Mouse (Mus musculus): ENCODE measurements around the gene Lcmt1. TPM values are rescaled to one million over a fixed set of nuclear protein-coding genes. Genes with fewer than 3 reads are reported as not detected.
A peak's percentile ranks its signal among the peaks of the same experiment; 100 is the strongest.

The Lcmt1 gene
- polyA plus RNA-seq, 1 experiment = 23.0 TPM

DNA sequence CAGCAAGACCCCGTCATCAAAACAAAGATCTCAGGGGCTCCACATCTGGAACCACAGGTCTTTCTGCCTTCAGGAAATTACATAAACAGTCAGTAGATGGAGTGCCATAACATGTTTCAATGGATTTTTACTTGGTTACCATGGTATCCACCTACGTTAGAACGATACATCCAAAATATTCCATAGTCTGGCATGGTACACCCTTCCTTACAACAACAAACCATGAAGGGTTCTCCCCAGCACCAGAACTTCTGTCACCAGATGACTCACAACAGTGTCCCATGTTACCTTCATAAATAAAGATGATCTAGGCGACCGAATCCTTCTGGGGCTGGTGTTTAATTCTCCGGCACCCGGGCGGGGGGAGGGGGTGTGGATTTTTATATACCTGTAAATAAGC lies 5.6 kb upstream of the Lcmt1 start:
- Histone ChIP-seq H3K4me3 (replicated peaks; ENCODE audit: control insufficient read depth, low read depth, low read length) (no peak overlapping the region), H3K27ac (ENCODE audit: control insufficient read depth, insufficient read depth, low read depth, low read length, poor library complexity) (no peak overlapping the region), H3K4me1 (ENCODE audit: control insufficient read depth, insufficient read depth, low read length) (peaks cover 14% of the 10 kb centered on the region)
- WGBS = 88% methylated on average over 8 of the region's 8 CpGs
- TF ChIP-seq POLR2A (IDR thresholded peaks at IDR 0.05; ENCODE audit: borderline replicate concordance, control insufficient read depth, low read depth, low read length) (no peak), CTCF (IDR thresholded peaks at IDR 0.05; ENCODE audit: control insufficient read depth, insufficient read depth, low read length) (no peak)

DNA sequence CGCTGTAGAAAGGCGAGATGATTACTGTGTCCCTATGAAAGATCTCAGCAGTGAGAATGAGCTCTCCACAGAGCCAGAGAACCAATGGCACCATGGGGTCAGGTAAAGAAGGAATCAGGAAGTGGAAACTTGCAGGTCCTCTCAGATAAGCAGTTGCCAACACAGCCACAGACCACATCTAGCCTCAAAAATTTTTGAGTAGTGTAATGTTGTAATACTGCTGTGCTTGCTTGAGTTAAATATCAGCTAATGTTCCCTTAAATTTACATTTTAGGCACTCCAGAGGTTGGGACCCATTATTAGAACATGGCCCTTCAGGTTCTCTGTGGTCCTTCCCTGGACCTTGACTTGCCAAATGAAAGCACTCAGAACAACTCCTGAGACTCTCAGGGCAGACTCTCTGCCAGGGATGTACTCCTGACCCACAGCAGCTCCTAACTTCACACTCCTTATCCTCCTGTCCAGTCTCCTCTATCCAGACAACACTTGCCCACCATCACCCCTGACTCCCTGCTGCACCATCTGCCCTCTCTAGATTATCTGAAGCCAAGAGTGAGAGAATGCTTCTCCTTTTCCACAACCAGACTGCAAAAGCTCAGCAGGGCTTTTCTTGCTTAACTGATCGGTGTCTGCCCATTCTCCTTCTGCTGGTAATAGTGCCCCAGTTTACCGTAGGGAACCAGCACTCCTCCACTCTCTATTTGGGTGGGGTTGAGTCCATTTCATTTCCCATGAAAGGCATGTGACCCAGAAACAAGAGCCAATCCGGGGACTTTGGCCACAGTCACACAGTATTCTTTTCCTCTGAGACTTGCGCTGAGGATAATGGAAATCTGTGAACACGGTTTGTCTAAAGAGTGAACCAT lies 3.5 kb upstream of the Lcmt1 start:
- Histone ChIP-seq H3K27ac (ENCODE audit: control insufficient read depth, insufficient read depth, low read depth, low read length, poor library complexity) (peak overlapping the region; percentile 18; the same call in 1 of the 2 replicates), H3K4me3 (replicated peaks; ENCODE audit: control insufficient read depth, low read depth, low read length) (no peak overlapping the region), H3K4me1 (ENCODE audit: control insufficient read depth, insufficient read depth, low read length) (peaks cover 14% of the 10 kb centered on the region)
- WGBS = 25% methylated on average over 7 of the region's 7 CpGs
- TF ChIP-seq CTCF (IDR thresholded peaks at IDR 0.05; ENCODE audit: control insufficient read depth, insufficient read depth, low read length) (no peak), POLR2A (IDR thresholded peaks at IDR 0.05; ENCODE audit: borderline replicate concordance, control insufficient read depth, low read depth, low read length) (no peak)

DNA sequence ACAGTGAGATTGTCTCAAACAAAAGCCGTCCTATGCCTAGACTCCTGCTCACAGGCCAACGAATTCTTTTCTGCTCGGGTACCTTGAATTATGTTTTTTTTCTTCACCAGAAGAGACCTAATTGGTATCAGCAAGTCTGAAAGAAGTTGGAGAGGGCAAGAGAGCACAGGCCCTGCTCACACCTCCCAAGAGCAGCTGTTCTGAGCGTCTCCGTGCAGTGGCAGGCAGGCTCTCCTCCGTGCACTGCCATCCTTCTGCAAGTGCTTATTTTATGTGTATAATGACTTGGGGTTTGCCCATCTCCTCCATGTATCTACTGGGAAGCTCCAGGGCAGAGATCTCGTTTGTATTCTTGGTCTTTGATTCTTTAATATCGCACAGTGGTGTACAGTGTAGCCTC lies 2.8 kb upstream of the Lcmt1 start:
- WGBS = 60% methylated on average over 8 of the region's 8 CpGs
- no peak overlapping the region for H3K27ac ChIP-seq (ENCODE audit: control insufficient read depth, insufficient read depth, low read depth, low read length, poor library complexity)
- no peak overlapping the region for H3K4me3 ChIP-seq (replicated peaks; ENCODE audit: control insufficient read depth, low read depth, low read length)
- peaks cover 14% of the 10 kb centered on the region for H3K4me1 ChIP-seq (ENCODE audit: control insufficient read depth, insufficient read depth, low read length)
- TF ChIP-seq CTCF (IDR thresholded peaks at IDR 0.05; ENCODE audit: control insufficient read depth, insufficient read depth, low read length) (no peak), POLR2A (IDR thresholded peaks at IDR 0.05; ENCODE audit: borderline replicate concordance, control insufficient read depth, low read depth, low read length) (no peak)

DNA sequence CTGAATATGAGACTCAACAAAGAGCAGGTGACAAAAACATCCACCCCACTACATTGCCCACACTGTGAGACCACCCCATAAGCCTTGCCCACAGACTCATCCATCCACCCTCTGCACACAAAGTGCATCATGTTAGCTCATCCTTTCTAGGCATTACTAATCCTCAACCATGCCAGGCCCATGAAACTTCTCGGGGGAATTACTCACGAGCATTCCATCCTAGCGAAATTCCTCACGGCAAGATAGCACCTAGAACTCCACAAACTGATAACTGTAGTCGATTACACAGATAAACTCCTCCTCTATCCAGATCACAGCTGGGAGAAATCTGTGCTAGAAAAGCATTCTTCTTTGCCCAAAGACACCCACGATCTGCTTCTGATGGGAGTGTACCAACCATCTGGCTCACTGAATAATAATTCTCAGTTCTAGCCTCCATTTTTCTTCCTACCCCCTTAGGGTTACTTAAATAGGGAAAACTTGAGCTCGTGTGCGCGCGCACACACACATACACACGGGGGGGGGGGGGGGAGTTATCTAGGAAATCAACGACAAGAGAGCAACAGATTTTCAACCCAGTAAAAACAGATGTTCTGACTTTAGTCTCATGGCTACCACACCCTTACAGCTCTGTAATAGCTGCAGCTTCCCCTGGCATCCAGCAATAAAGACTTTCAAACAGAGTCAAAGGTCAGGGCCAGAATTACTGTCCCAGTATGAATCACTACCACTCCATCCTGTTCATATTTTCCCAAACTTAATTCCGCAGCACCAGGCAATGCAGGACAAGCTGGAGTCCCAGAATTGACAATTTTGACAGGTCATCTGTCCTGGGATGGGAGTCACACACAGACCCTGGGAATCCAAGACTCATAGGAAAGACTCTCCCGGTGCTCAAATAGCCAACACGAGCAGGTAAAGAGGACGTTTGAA lies 2.1 kb upstream of the Lcmt1 start:
- WGBS = 63% methylated on average over 16 of the region's 16 CpGs
- no peak for TF ChIP-seq POLR2A (IDR thresholded peaks at IDR 0.05; ENCODE audit: borderline replicate concordance, control insufficient read depth, low read depth, low read length)
- Histone ChIP-seq H3K4me1 (ENCODE audit: control insufficient read depth, insufficient read depth, low read length) (peaks cover 14% of the 10 kb centered on the region), H3K27ac (ENCODE audit: control insufficient read depth, insufficient read depth, low read depth, low read length, poor library complexity) (peak overlapping the region; percentile 43; the same call in 1 of the 2 replicates), H3K4me3 (replicated peaks; ENCODE audit: control insufficient read depth, low read depth, low read length) (peak overlapping the region; percentile 58)

DNA sequence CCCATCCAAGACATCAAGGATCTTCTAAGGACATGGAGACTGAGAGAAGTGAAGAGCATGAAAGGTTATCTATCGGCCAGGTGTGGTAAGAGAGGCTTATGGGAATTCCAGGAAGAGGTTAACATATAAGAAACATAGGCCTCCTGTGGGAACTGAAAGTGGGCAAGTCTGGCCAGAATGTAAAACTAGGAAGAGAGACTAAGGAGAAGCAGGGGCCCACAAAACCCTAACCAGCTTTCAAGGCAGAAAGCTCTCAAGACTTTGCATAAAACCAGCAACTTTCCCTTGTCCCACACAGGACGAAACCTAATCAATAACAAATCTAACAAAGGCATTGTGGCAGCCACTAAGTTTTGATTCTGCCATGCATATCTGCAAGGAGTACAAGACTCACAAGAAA lies 1.4 kb upstream of the Lcmt1 start:
- Histone ChIP-seq H3K4me1 (ENCODE audit: control insufficient read depth, insufficient read depth, low read length) (peaks cover 13% of the 10 kb centered on the region; the same call in 1 of the 2 replicates), H3K4me3 (replicated peaks; ENCODE audit: control insufficient read depth, low read depth, low read length) (peak overlapping the region; percentile 58)
- TF ChIP-seq POLR2A (IDR thresholded peaks at IDR 0.05; ENCODE audit: borderline replicate concordance, control insufficient read depth, low read depth, low read length) = no peak
- no peak for TF ChIP-seq CTCF (IDR thresholded peaks at IDR 0.05; ENCODE audit: control insufficient read depth, insufficient read depth, low read length)

DNA sequence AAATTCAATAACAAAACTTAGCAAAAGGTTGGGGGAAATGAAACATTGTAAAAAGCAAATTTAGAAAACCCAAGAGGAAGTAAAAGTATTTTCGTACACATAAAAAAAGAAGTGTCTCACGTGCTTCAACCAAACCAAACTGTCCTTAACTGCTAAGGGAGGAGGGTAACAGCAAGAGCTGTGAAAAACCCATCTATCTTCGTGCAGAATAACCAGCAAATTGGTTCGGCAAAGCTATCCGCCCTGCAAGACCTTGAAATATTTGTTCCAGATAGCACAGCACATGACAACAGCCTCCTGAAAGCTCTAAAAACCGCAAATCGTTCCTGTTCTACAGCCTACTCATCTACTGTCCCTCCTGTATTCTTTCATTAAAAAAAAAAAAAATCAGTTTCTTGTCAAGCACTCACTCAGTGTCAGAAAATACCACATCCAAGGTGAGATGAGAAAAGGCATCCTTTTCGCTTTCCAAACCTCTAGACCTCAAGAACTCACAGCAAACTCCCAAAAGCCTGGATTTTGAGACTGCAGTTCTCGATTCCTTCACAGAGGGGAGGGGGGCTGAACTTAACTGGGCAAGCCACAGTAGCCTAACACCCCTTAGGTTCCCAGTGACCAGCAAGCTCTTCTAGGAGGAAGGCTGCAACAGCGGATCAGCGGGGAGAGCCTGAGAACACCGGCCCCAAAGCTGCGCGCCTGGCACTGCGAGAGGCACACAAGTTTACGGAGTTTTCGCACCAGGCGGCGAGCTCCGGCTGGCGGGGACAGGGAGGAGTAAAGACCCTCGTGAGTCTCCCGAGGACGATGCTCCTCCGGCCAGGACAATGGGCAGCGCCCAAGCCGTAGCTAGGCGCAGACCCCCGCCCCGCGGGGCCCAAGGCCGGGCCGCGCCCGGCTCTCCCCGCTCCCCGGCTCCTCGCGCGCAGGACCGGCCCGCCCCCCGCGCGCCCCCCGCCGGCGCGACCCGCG lies 522 bp upstream of the Lcmt1 start:
- Histone ChIP-seq H3K4me1 (ENCODE audit: control insufficient read depth, insufficient read depth, low read length) (peaks cover 13% of the 10 kb centered on the region; the same call in 1 of the 2 replicates), H3K27ac (ENCODE audit: control insufficient read depth, insufficient read depth, low read depth, low read length, poor library complexity) (peak overlapping the region; percentile 55), H3K4me3 (replicated peaks; ENCODE audit: control insufficient read depth, low read depth, low read length) (peak overlapping the region; percentile 84)
- 1% methylated on average over 51 of the region's 51 CpGs for WGBS
- TF ChIP-seq POLR2A (IDR thresholded peaks at IDR 0.05; ENCODE audit: borderline replicate concordance, control insufficient read depth, low read depth, low read length) = no peak
- no peak for TF ChIP-seq CTCF (IDR thresholded peaks at IDR 0.05; ENCODE audit: control insufficient read depth, insufficient read depth, low read length)

More for the DNA sequence above, 1.4 kb upstream of the Lcmt1 start:
- H3K27ac ChIP-seq (ENCODE audit: control insufficient read depth, insufficient read depth, low read depth, low read length, poor library complexity) = peak overlapping the region; percentile 43; the same call in 1 of the 2 replicates
- 16% methylated on average over 2 of the region's 2 CpGs for WGBS

DNA sequence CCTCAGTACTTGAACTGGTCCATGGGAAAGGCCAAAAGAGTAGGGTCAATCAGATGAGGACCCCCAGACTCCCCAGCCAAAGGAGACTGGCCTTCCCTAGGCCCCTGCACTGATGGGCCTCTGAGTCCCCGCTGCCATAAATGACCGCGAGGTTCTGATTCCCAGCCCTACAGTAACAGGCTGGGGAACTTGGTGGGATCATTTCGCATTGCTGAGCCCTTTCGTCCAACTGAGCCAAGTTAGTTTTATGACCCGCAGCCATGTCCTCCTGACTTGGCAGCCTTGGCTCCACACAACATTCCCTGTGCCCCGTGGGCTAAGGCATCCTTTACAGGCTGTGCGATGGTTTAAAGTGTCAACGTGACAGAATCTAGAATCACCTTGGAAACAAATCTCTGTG lies 1.1 kb downstream of the Lcmt1 start:
- TF ChIP-seq POLR2A (IDR thresholded peaks at IDR 0.05; ENCODE audit: borderline replicate concordance, control insufficient read depth, low read depth, low read length) (no peak), CTCF (IDR thresholded peaks at IDR 0.05; ENCODE audit: control insufficient read depth, insufficient read depth, low read length) (no peak)
- Histone ChIP-seq H3K4me1 (ENCODE audit: control insufficient read depth, insufficient read depth, low read length) (peaks cover 9% of the 10 kb centered on the region; the same call in 1 of the 2 replicates), H3K4me3 (replicated peaks; ENCODE audit: control insufficient read depth, low read depth, low read length) (peak overlapping the region; percentile 84), H3K27ac (ENCODE audit: control insufficient read depth, insufficient read depth, low read depth, low read length, poor library complexity) (no peak overlapping the region; the same call in 1 of the 2 replicates)
- WGBS = 72% methylated on average over 9 of the region's 9 CpGs
